Mouse (Mus musculus): ENCODE results near the gene Pdgfa. TPM values are rescaled to one million over a fixed set of nuclear protein-coding genes. Genes with fewer than 3 reads are reported as not detected.

Gene Pdgfa
- polyA plus RNA-seq, 1 experiment from 2014 or later, result 10.4 TPM

DNA sequence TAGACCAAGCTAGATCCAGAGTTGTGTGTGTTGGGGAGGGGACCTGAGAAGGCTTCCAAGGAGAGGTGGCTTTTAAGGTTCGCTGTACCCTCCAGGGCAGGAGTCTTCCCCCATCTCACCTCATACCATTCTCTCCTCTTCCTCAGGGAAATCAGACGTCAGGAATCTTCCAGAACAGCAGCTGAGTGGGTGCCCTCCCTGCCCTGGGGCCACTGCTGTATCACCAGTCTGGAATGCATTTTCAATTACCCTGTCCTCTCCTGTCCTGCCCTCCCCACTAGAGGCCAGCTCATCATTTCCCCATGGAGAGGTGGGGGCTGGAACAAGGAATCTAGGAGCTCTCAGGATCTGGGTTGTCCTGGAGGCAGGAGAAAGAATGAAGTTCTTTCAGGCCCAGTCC lies 13.5 kb upstream of the Pdgfa start:
- no peak overlapping the region for H3K27ac ChIP-seq
- no peak for DNase-seq (ENCODE audit: low spot score)
- WGBS, result 66% methylated on average over 2 of the region's 2 CpGs

GRCm38 (mm10) chr5:139007141-139007775 lies 10.1 kb upstream of the Pdgfa start:
- WGBS, result 60% methylated on average over 4 of the region's 4 CpGs
- 0 out of 2 replicates have a peak, but pooled peaks cover 2% of the 10 kb centered on the region for H3K4me1 ChIP-seq (replicated peaks)
- H3K4me3 ChIP-seq, result no peak overlapping the region
- peaks cover 12% of the 10 kb centered on the region; the same call in 1 of the 2 replicates for H3K27me3 ChIP-seq (ENCODE audit: insufficient read depth, poor library complexity, severe bottlenecking)
- H3K27ac ChIP-seq, result no peak overlapping the region
- H3K36me3 ChIP-seq, result no peaks in the 10 kb centered on the region
- DNase-seq (ENCODE audit: low spot score), result no peak
- H3K9me3 ChIP-seq, result peaks cover 6% of the 10 kb centered on the region

More for the DNA sequence above, 13.5 kb upstream of the Pdgfa start:
- Histone ChIP-seq H3K36me3 (no peaks in the 10 kb centered on the region), H3K4me1 (replicated peaks) (0 out of 2 replicates have a peak, but pooled peaks cover 6% of the 10 kb centered on the region), H3K9me3 (no peaks in the 10 kb centered on the region), H3K4me3 (no peak overlapping the region), H3K27me3 (ENCODE audit: insufficient read depth, poor library complexity, severe bottlenecking) (peaks cover 10% of the 10 kb centered on the region; the same call in 1 of the 2 replicates)

DNA sequence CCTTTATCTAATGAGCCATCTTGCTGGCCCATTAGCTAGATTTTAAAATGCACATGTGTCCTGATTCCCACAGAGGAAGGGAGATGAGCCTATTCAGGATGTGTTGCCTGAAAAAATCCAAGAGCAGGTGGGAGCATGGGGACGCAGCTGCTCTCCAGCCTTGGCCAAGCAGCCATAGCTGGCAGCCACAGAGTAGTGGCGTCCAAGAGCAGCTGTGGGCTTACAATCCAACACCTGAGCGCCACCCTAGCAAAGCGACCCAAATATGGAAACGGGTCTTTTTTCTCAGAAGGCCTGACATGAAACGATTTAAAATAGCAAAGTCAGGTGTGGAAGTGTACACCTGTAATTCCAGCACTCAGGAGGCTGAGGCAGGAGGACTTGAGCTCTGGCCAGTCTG lies 7.4 kb upstream of the Pdgfa start:
- no peak overlapping the region for H3K4me3 ChIP-seq
- H3K4me1 ChIP-seq (replicated peaks), result no peaks in the 10 kb centered on the region
- peaks cover 22% of the 10 kb centered on the region for H3K9me3 ChIP-seq
- 88% methylated on average over 6 of the region's 6 CpGs for WGBS
- no peak for DNase-seq (ENCODE audit: low spot score)
- H3K36me3 ChIP-seq, result no peaks in the 10 kb centered on the region
- peaks cover 28% of the 10 kb centered on the region for H3K27me3 ChIP-seq (ENCODE audit: insufficient read depth, poor library complexity, severe bottlenecking)
- H3K27ac ChIP-seq, result no peak overlapping the region

GRCm38 (mm10) chr5:138999716-139000115 lies 2.5 kb upstream of the Pdgfa start:
- Histone ChIP-seq H3K27ac (no peak overlapping the region), H3K27me3 (ENCODE audit: insufficient read depth, poor library complexity, severe bottlenecking) (peaks cover 63% of the 10 kb centered on the region), H3K36me3 (no peaks in the 10 kb centered on the region), H3K4me3 (no peak overlapping the region), H3K9me3 (peaks cover 22% of the 10 kb centered on the region), H3K4me1 (replicated peaks) (peaks cover 42% of the 10 kb centered on the region)
- no peak for DNase-seq (ENCODE audit: low spot score)
- 73% methylated on average over 7 of the region's 7 CpGs for WGBS

DNA sequence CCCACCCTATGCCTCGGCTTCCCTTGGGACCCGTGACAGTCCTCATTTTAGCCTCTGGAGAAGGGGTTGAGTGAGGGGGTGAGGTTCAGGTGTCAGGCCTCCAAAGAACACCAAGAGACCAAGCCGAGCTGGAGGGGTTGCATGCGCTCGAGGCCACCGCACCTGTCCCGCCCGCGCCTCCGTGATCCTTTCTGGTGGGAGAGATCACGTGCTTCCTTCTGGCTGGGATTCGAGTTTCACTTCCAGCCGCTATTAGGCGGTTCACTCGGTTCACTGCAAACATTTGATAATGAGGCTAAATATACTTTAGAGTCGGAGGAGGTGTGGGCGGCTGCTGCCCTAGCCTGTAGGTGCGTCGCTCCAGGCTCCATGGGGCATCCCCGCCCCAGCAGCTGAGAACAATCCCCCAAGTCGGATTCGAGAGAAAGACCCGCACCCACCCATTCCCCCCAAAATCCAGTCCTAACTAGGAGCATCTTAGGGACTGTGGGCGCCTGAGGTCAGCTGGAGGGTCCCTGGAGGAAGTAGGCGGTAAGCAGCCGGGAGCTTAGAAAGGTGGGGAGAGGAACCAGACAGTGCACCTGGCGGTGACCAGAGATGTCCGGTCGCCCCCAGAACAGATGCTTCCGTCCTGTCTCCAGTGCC lies 888 bp upstream of the Pdgfa start:
- Histone ChIP-seq H3K27ac (peak overlapping the region; percentile 69; the same call in 1 of the 2 replicates), H3K27me3 (ENCODE audit: insufficient read depth, poor library complexity, severe bottlenecking) (peaks cover 79% of the 10 kb centered on the region), H3K36me3 (no peaks in the 10 kb centered on the region), H3K4me1 (replicated peaks) (peaks cover 59% of the 10 kb centered on the region), H3K4me3 (peak overlapping the region; percentile 73), H3K9me3 (peaks cover 18% of the 10 kb centered on the region)
- WGBS, result 2% methylated on average over 30 of the region's 30 CpGs
- no peak for DNase-seq (ENCODE audit: low spot score)

- H3K4me3 ChIP-seq, result peak overlapping the region; percentile 73
- H3K4me1 ChIP-seq (replicated peaks), result peaks cover 74% of the 10 kb centered on the region
- H3K27ac ChIP-seq, result peak overlapping the region; percentile 87
- WGBS, result 2% methylated on average over 24 of the region's 24 CpGs
- H3K36me3 ChIP-seq, result no peaks in the 10 kb centered on the region
- DNase-seq (ENCODE audit: low spot score), result peak; percentile 58
- peaks cover 95% of the 10 kb centered on the region for H3K27me3 ChIP-seq (ENCODE audit: insufficient read depth, poor library complexity, severe bottlenecking)
- H3K9me3 ChIP-seq, result peaks cover 8% of the 10 kb centered on the region; the same call in 1 of the 2 replicates
Observed at GRCm38 (mm10) chr5:138996322-138997073, 672 bp downstream of the Pdgfa start.

DNA sequence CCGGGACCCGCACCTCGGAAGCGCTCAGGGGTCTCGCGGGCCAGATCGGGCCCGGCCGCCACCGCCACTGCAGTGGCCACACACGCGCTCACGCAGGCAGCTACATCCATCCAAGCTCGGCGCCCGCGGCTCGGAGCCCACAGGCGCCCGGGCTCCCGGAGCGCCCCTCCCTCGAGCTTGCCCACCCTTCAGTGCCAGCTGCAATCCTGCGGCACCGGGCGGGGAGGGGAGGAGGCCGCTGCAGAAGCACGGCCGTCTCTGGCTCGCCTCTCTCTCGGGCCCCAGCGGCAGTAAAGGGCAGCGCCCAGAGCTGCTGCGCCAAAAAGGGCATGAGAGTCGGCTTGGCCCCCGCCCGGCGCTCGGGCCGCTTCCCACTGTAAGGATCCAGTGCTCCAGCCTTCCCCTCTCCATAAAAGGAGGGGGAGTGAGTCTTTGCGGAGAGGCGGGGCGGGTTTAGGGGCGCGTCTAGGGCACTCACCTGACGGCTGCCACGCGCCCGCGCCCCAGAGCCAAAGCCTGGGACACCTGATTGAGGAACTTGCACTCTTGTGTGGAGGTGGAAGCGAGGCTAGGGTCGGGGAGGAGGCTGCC lies 1.4 kb downstream of the Pdgfa start:
- 0 out of 2 replicates have a peak, but pooled peaks cover 7% of the 10 kb centered on the region for H3K9me3 ChIP-seq
- peaks cover 81% of the 10 kb centered on the region for H3K4me1 ChIP-seq (replicated peaks)
- WGBS, result under 1% methylated on average over 47 of the region's 52 CpGs

DNA sequence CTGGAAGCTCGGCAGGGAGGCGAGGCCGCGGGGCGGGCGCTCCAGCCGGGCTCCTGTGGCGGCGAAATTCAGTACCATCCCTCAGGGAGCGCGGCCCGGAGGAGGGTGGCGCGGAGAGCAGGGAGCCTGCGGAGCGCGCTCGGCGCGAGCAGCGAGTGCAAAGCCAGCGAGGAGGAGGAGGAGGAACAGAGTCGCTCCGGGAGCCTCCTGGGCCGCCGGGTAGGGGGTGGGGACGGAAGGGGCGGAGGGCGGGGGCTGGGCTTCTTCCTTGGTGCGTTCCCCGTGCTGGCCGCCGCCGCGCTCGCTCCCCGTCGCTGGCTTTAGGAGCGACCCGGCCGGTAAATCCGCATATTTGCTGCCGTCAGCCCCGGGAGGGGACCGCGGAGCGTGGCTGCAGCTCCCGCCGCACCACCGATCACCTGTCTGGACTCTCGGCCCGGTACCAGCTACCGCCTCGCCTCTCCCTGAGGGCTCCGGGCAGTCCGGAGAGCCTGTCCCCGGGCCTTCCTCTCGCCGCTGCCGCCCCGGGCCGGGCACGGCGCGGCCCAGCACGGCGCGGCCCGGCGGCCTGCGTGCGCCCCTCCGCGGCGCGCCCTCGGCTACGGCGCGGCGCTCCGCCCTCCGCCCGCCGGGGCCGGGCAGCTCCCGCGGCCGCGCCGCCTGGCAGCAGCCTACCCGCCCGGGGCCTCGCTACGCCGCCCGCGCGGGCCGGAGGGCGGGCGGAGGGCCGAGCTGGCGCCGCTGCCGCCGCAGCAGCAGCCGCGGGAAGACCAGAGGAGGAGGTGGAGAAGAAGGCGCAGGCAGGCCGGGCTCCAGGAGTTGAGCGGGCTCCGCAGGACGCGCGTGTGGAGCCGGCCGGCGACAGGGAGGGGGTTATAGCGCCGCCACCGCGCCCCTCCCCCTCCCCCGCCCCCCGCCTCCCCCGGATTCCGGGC lies 2.1 kb downstream of the Pdgfa start:
- Histone ChIP-seq H3K36me3 (no peaks in the 10 kb centered on the region), H3K4me3 (peak overlapping the region; percentile 73), H3K27ac (peak overlapping the region; percentile 87), H3K4me1 (replicated peaks) (peaks cover 84% of the 10 kb centered on the region), H3K9me3 (no peaks in the 10 kb centered on the region), H3K27me3 (ENCODE audit: insufficient read depth, poor library complexity, severe bottlenecking) (peaks cover 98% of the 10 kb centered on the region)
- WGBS, result under 1% methylated on average over 127 of the region's 127 CpGs
- peak; percentile 78 for DNase-seq (ENCODE audit: low spot score)

More for the DNA sequence above, 1.4 kb downstream of the Pdgfa start:
- H3K27ac ChIP-seq, result peak overlapping the region; percentile 87
- peaks cover 98% of the 10 kb centered on the region for H3K27me3 ChIP-seq (ENCODE audit: insufficient read depth, poor library complexity, severe bottlenecking)
- peak; percentile 75 for DNase-seq (ENCODE audit: low spot score)
- H3K4me3 ChIP-seq, result peak overlapping the region; percentile 73
- H3K36me3 ChIP-seq, result no peaks in the 10 kb centered on the region

- Histone ChIP-seq H3K4me1 (replicated peaks) (peaks cover 88% of the 10 kb centered on the region), H3K27ac (peak overlapping the region; percentile 87), H3K27me3 (ENCODE audit: insufficient read depth, poor library complexity, severe bottlenecking) (peaks cover 92% of the 10 kb centered on the region), H3K36me3 (no peaks in the 10 kb centered on the region), H3K9me3 (no peaks in the 10 kb centered on the region), H3K4me3 (peak overlapping the region; percentile 73)
- WGBS, result under 1% methylated on average over 48 of the region's 48 CpGs
- no peak for DNase-seq (ENCODE audit: low spot score)
Observed at GRCm38 (mm10) chr5:138994108-138994785, 2.9 kb downstream of the Pdgfa start.

DNA sequence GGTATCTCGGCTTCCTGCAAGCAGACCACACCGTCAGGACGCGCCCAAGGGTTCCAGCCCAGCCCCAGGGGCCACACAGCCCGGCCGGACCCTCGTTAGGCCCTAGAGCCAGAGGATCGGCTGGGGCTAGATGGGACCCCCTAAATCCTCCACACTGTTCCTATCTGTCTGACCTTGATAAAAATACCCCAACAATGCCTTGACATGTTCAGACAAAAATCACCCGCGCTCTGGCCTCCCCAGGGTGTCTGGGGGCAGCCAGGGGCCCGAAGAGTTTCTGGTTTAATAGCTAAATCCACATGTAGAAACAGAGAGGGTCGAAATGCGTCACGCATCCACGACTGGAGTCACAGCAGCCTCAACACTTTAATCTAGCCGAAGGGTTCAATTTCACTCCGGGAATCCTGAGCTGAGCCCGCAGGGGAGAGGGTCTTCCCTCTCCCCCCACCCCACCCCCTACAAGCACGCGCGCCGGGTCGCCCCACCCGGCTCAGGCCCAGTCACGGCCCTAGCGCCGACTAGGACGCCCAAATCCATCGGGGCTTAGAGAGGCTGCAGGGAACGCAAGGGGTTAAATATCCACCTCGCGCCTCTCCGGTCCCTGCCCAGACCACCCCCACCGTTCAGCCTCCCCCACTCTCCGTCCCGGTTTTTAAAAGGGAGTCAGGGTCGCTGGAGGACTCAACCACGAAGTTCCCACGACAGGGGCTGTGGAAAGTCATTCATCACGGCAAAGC lies 3.6 kb downstream of the Pdgfa start:
- Histone ChIP-seq H3K9me3 (no peaks in the 10 kb centered on the region), H3K4me1 (replicated peaks) (peaks cover 89% of the 10 kb centered on the region), H3K4me3 (peak overlapping the region; percentile 73), H3K36me3 (no peaks in the 10 kb centered on the region), H3K27ac (peak overlapping the region; percentile 87), H3K27me3 (ENCODE audit: insufficient read depth, poor library complexity, severe bottlenecking) (peaks cover 91% of the 10 kb centered on the region)
- DNase-seq (ENCODE audit: low spot score), result peak; percentile 51
- WGBS, result under 1% methylated on average over 40 of the region's 40 CpGs

All from hindbrain, embryonic 10.5 days (tissue).